19 mouse cellular contexts compared by ENCODE assay signal in genomic region chr1:112703939-112704338, GRCm38 (mm10).
A peak's percentile ranks its signal among the peaks of the same experiment; 100 is the strongest.
DNase-seq lines count a peak whose midpoint lies in the region; ATAC-seq lines count a peak whose summit lies in the region.
"Had no signal": no experiment of that assay in that cellular context is flagged by ENCODE, and none has a peak within 500 bp of the region (broad histone marks: within the 10 kb centered on the region; RNA-seq: fewer than 3 reads in every experiment).

No protein-coding gene starts in this region.

- peak; percentile 69 for DNase-seq in forebrain, embryonic 14.5 days (ENCODE audit: low spot score)
- peak; percentile 6 for DNase-seq in layer of hippocampus, adult 9-10 months (ENCODE audit: low spot score)
- no peak for DNase-seq in layer of hippocampus, adult 8-10 months (ENCODE audit: low spot score in 2 of 2)
- DNase-seq in Muller cell, postnatal 12 days (ENCODE audit: inconsistent ontology term) = peak; percentile 0
- peak; percentile 43 for DNase-seq in retina, embryonic 14.5 days (ENCODE audit: low spot score)
- no peak for DNase-seq in adrenal gland, postnatal 36 days
- DNase-seq: adrenal gland, adult 2 months; cerebellum, postnatal 25 days; gastrocnemius, postnatal 36 days; lung, postnatal 36 days had no signal

- ATAC-seq in forebrain, embryonic 14.5 days = no peak
- no peak for ATAC-seq in forebrain, embryonic 15.5 days (replicated peaks)
- no peak for ATAC-seq in frontal cortex, adult (ENCODE audit: low TSS enrichment)
- ATAC-seq: midbrain, embryonic 13.5 days; Patski had no signal

- no peak overlapping the region for H3K4me2 ChIP-seq in forebrain, embryonic 14.5 days (ENCODE audit: low read length)
- H3K4me2 ChIP-seq in forebrain, embryonic 15.5 days (replicated peaks) = no peak overlapping the region
- H3K4me2 ChIP-seq: hindbrain, embryonic 12.5 days; kidney, embryonic 15.5 days; midbrain, embryonic 13.5 days; neural tube, embryonic 12.5 days had no signal

- no peak overlapping the region for H3K27ac ChIP-seq in forebrain, embryonic 14.5 days (ENCODE audit: low read depth, low read length)
- H3K27ac ChIP-seq in forebrain, embryonic 15.5 days (replicated peaks) = no peak overlapping the region
- H3K27ac ChIP-seq: hindbrain, embryonic 12.5 days; kidney, embryonic 15.5 days; limb, embryonic 10.5 days; liver, embryonic 14.5 days; midbrain, embryonic 13.5 days; neural tube, embryonic 12.5 days had no signal

- H3K9ac ChIP-seq in forebrain, embryonic 14.5 days (ENCODE audit: low read length) = no peak overlapping the region
- no peak overlapping the region for H3K9ac ChIP-seq in forebrain, embryonic 15.5 days (replicated peaks)
- H3K9ac ChIP-seq: hindbrain, embryonic 12.5 days; kidney, embryonic 15.5 days; liver, embryonic 14.5 days; midbrain, embryonic 13.5 days; neural tube, embryonic 12.5 days had no signal

- H3K4me3 ChIP-seq in forebrain, embryonic 14.5 days (ENCODE audit: low read depth, low read length) = no peak overlapping the region
- H3K4me3 ChIP-seq in forebrain, embryonic 15.5 days = no peak overlapping the region
- H3K4me3 ChIP-seq: hindbrain, embryonic 12.5 days; kidney, embryonic 15.5 days; limb, embryonic 10.5 days; midbrain, embryonic 13.5 days; neural tube, embryonic 12.5 days had no signal

- H3K9me3 ChIP-seq in forebrain, embryonic 14.5 days (replicated peaks; ENCODE audit: control insufficient read depth, low read length) = no peaks in the 10 kb centered on the region
- no peaks in the 10 kb centered on the region for H3K9me3 ChIP-seq in forebrain, embryonic 15.5 days
- H3K9me3 ChIP-seq: hindbrain, embryonic 12.5 days; kidney, embryonic 15.5 days; limb, embryonic 10.5 days; midbrain, embryonic 13.5 days; neural tube, embryonic 12.5 days had no signal

- no peaks in the 10 kb centered on the region for H3K36me3 ChIP-seq in forebrain, embryonic 14.5 days (ENCODE audit: control insufficient read depth, insufficient read depth, low read length)
- H3K36me3 ChIP-seq in forebrain, embryonic 15.5 days = no peaks in the 10 kb centered on the region
- H3K36me3 ChIP-seq: hindbrain, embryonic 12.5 days; kidney, embryonic 15.5 days; limb, embryonic 10.5 days; midbrain, embryonic 13.5 days; neural tube, embryonic 12.5 days had no signal

- H3K27me3 ChIP-seq in forebrain, embryonic 14.5 days (replicated peaks; ENCODE audit: control insufficient read depth, insufficient read depth, low read length) = no peaks in the 10 kb centered on the region
- H3K27me3 ChIP-seq in forebrain, embryonic 15.5 days = no peaks in the 10 kb centered on the region
- H3K27me3 ChIP-seq: hindbrain, embryonic 12.5 days; kidney, embryonic 15.5 days; midbrain, embryonic 13.5 days; neural tube, embryonic 12.5 days; Patski had no signal

- no peaks in the 10 kb centered on the region for H3K4me1 ChIP-seq in forebrain, embryonic 14.5 days (ENCODE audit: control insufficient read depth, insufficient read depth, low read length)
- no peaks in the 10 kb centered on the region for H3K4me1 ChIP-seq in forebrain, embryonic 15.5 days
- H3K4me1 ChIP-seq: hindbrain, embryonic 12.5 days; kidney, embryonic 15.5 days; limb, embryonic 10.5 days; midbrain, embryonic 13.5 days; neural tube, embryonic 12.5 days had no signal

Comparison
In these comparisons a context has a peak if more than half of its experiments do, and no peak if none do; other contexts are left out.
1. DNase-seq: peak in forebrain, embryonic 14.5 days (single experiment), layer of hippocampus, adult 9-10 months (single experiment), Muller cell, postnatal 12 days (single experiment) and retina, embryonic 14.5 days (single experiment); none in layer of hippocampus, adult 8-10 months (0 of 2) and adrenal gland, postnatal 36 days (0 of 2).